In genomic region chr17:24506332-24507070, GRCm38 (mm10) we compare ENCODE assay signal across 7 mouse cellular contexts. TPM values are rescaled to one million over a fixed set of nuclear protein-coding genes. Genes with fewer than 3 reads are reported as not detected.
DNase-seq lines count a peak whose midpoint lies in the region; ATAC-seq lines count a peak whose summit lies in the region.

No protein-coding gene starts in this region.

- ATAC-seq in lung, embryonic 15.5 days (ENCODE audit: borderline replicate concordance, extremely low read depth, low FRiP score, low TSS enrichment): 0 out of 2 replicates have a peak, but pooled peaks have one; percentile 2
- ATAC-seq in liver, embryonic 16.5 days (ENCODE audit: low read depth): peak; percentile 15; the same call in 1 of the 2 replicates
- 0 out of 2 replicates have a peak, but pooled peaks have one; percentile 23 for ATAC-seq in stomach, embryonic 16.5 days (ENCODE audit: insufficient read depth, low FRiP score)

- no peaks in the 10 kb centered on the region for H3K9me3 ChIP-seq in lung, embryonic 15.5 days
- no peaks in the 10 kb centered on the region for H3K9me3 ChIP-seq in liver, embryonic 16.5 days (replicated peaks; ENCODE audit: control insufficient read depth, low read length)
- H3K9me3 ChIP-seq in stomach, embryonic 16.5 days (replicated peaks; ENCODE audit: control insufficient read depth, low read length): no peaks in the 10 kb centered on the region

- 0 out of 2 replicates have a peak overlapping the region, but pooled peaks have one; percentile 4 for H3K9ac ChIP-seq in lung, embryonic 15.5 days
- no peak overlapping the region for H3K9ac ChIP-seq in liver, embryonic 16.5 days (ENCODE audit: low read depth, low read length)
- H3K9ac ChIP-seq in stomach, embryonic 16.5 days (ENCODE audit: low read length): no peak overlapping the region

- H3K27me3 ChIP-seq in lung, embryonic 15.5 days: no peaks in the 10 kb centered on the region
- H3K27me3 ChIP-seq in liver, embryonic 16.5 days (ENCODE audit: control insufficient read depth, insufficient read depth, low read depth, low read length): no peaks in the 10 kb centered on the region
- H3K27me3 ChIP-seq in stomach, embryonic 16.5 days (ENCODE audit: control insufficient read depth, insufficient read depth, low read length): no peaks in the 10 kb centered on the region

- intact Hi-C loops in heart, postnatal 36 days (cut with DNase I): no loop called here

- 25% methylated on average over 36 of the region's 36 CpGs for WGBS in lung, embryonic 15.5 days
- WGBS in liver, embryonic 16.5 days (ENCODE audit: insufficient replicate concordance): 41% methylated on average over 36 of the region's 36 CpGs
- 28% methylated on average over 36 of the region's 36 CpGs for WGBS in stomach, embryonic 16.5 days

- no peak overlapping the region for H3K4me3 ChIP-seq in lung, embryonic 15.5 days
- H3K4me3 ChIP-seq in liver, embryonic 16.5 days (ENCODE audit: low read depth, low read length): no peak overlapping the region
- H3K4me3 ChIP-seq in stomach, embryonic 16.5 days (replicated peaks; ENCODE audit: low read length): no peak overlapping the region

- H3K27ac ChIP-seq in lung, embryonic 15.5 days: no peak overlapping the region
- H3K27ac ChIP-seq in liver, embryonic 16.5 days (ENCODE audit: low read length): no peak overlapping the region
- H3K27ac ChIP-seq in stomach, embryonic 16.5 days (ENCODE audit: low read length): no peak overlapping the region

- DNase-seq in lung, postnatal 10 days: no peak
- DNase-seq in embryo, embryonic 11 days: peak; percentile 32
- peak; percentile 24 to 28 for DNase-seq in heart, postnatal 36 days
- no peak for DNase-seq in urinary bladder, postnatal 10 days (ENCODE audit: low spot score)

- peak overlapping the region; percentile 41 for H3K4me2 ChIP-seq in lung, embryonic 15.5 days
- peak overlapping the region; percentile 50 for H3K4me2 ChIP-seq in liver, embryonic 16.5 days (ENCODE audit: low read depth, low read length)
- H3K4me2 ChIP-seq in stomach, embryonic 16.5 days (ENCODE audit: low read depth, low read length): 0 out of 2 replicates have a peak overlapping the region, but pooled peaks have one; percentile 5

- peaks cover 36% of the 10 kb centered on the region for H3K36me3 ChIP-seq in lung, embryonic 15.5 days
- peaks cover 16% of the 10 kb centered on the region for H3K36me3 ChIP-seq in liver, embryonic 16.5 days (ENCODE audit: control insufficient read depth, insufficient read depth)
- peaks cover 16% of the 10 kb centered on the region; the same call in 1 of the 2 replicates for H3K36me3 ChIP-seq in stomach, embryonic 16.5 days (ENCODE audit: control insufficient read depth, insufficient read depth, low read length)

- peaks cover 4% of the 10 kb centered on the region; the same call in 1 of the 2 replicates for H3K4me1 ChIP-seq in lung, embryonic 15.5 days
- peaks cover 3% of the 10 kb centered on the region; the same call in 1 of the 2 replicates for H3K4me1 ChIP-seq in liver, embryonic 16.5 days (ENCODE audit: control insufficient read depth, low read depth, low read length)
- H3K4me1 ChIP-seq in stomach, embryonic 16.5 days (ENCODE audit: control insufficient read depth, insufficient read depth, low read length): peaks cover 8% of the 10 kb centered on the region; the same call in 1 of the 2 replicates

RNA-seq across cellular contexts. Expression of gene Caskin1, which starts 18.1 kb away (rescaled TPM):
- polyA plus RNA-seq in lung, embryonic 15.5 days (2015; fragmentation: Nextera tagmentation; extraction: Ambion mirVana): 0.97 and 1.0 TPM in 2 replicates
- under 1 TPM; 0.11 to 0.14 TPM for total RNA-seq in heart, postnatal 36 days (2021)
- 0.08 and 0.13 TPM in 2 replicates for polyA plus RNA-seq in liver, embryonic 16.5 days (2015; fragmentation: Nextera tagmentation; extraction: Ambion mirVana)
- polyA plus RNA-seq in stomach, embryonic 16.5 days (2015; fragmentation: Nextera tagmentation; extraction: Ambion mirVana): 1.5 and 2.3 TPM in 2 replicates

RNA-seq across cellular contexts. Expression of gene Traf7, which starts 21.2 kb away (rescaled TPM):
- 96.7 and 106 TPM in 2 replicates for polyA plus RNA-seq in lung, embryonic 15.5 days (2015; fragmentation: Nextera tagmentation; extraction: Ambion mirVana)
- total RNA-seq in heart, postnatal 36 days (2021): 10 to 100 TPM; 45.7 to 51.6 TPM
- polyA plus RNA-seq in liver, embryonic 16.5 days (2015; fragmentation: Nextera tagmentation; extraction: Ambion mirVana): 28.5 and 29.6 TPM in 2 replicates
- 80.6 and 104 TPM in 2 replicates for polyA plus RNA-seq in stomach, embryonic 16.5 days (2015; fragmentation: Nextera tagmentation; extraction: Ambion mirVana)

RNA-seq across cellular contexts. Expression of gene Rab26, which starts 27.5 kb away (rescaled TPM):
- polyA plus RNA-seq in lung, embryonic 15.5 days (2015; fragmentation: Nextera tagmentation; extraction: Ambion mirVana): 2.3 and 3.3 TPM in 2 replicates
- not detected for total RNA-seq in heart, postnatal 36 days (2021)
- polyA plus RNA-seq in liver, embryonic 16.5 days (2015; fragmentation: Nextera tagmentation; extraction: Ambion mirVana): 0.46 and 0.87 TPM in 2 replicates
- polyA plus RNA-seq in stomach, embryonic 16.5 days (2015; fragmentation: Nextera tagmentation; extraction: Ambion mirVana): 7.9 and 9.4 TPM in 2 replicates

RNA-seq across cellular contexts. Expression of gene Mlst8, which starts 27.6 kb away (rescaled TPM):
- 31.6 and 34.5 TPM in 2 replicates for polyA plus RNA-seq in lung, embryonic 15.5 days (2015; fragmentation: Nextera tagmentation; extraction: Ambion mirVana)
- 1 to 10 TPM; 8.1 to 9.0 TPM for total RNA-seq in heart, postnatal 36 days (2021)
- 11.8 and 11.9 TPM in 2 replicates for polyA plus RNA-seq in liver, embryonic 16.5 days (2015; fragmentation: Nextera tagmentation; extraction: Ambion mirVana)
- 29.0 and 33.6 TPM in 2 replicates for polyA plus RNA-seq in stomach, embryonic 16.5 days (2015; fragmentation: Nextera tagmentation; extraction: Ambion mirVana)

RNA-seq across cellular contexts. Expression of gene Bricd5, which starts 32.8 kb away (rescaled TPM):
- polyA plus RNA-seq in lung, embryonic 15.5 days (2015; fragmentation: Nextera tagmentation; extraction: Ambion mirVana): not detected in 2 replicates
- total RNA-seq in heart, postnatal 36 days (2021): not detected
- not detected in 2 replicates for polyA plus RNA-seq in liver, embryonic 16.5 days (2015; fragmentation: Nextera tagmentation; extraction: Ambion mirVana)
- 0.36 and 0.46 TPM in 2 replicates for polyA plus RNA-seq in stomach, embryonic 16.5 days (2015; fragmentation: Nextera tagmentation; extraction: Ambion mirVana)

Comparison
In these comparisons a context has a peak if more than half of its experiments do, and no peak if none do; other contexts are left out.
1. DNase-seq: peak in embryo, embryonic 11 days (single experiment) and heart, postnatal 36 days (2 of 2); none in lung, postnatal 10 days (single experiment) and urinary bladder, postnatal 10 days (single experiment).
2. Peak in every context shown above with its lines, with median percentiles within 50 percentile points of each other: ATAC-seq and H3K4me2 ChIP-seq.